Mouse (Mus musculus): ENCODE data around the gene Tbc1d9.

Tbc1d9 gene

GRCm38 (mm10) chr8:83199715-83200114 lies 34.6 kb downstream of the Tbc1d9 start:
- no peaks in the 10 kb centered on the region for H3K36me3 ChIP-seq (ENCODE audit: control insufficient read depth, insufficient read depth, low read length, poor library complexity, severe bottlenecking)
- H3K27me3 ChIP-seq (ENCODE audit: control insufficient read depth, insufficient read depth, low read length, poor library complexity, severe bottlenecking): no peaks in the 10 kb centered on the region
- no peak for DNase-seq (ENCODE audit: low read depth, low spot score)

- peak; percentile 25 for DNase-seq (ENCODE audit: low read depth, low spot score)
- Histone ChIP-seq H3K27me3 (ENCODE audit: control insufficient read depth, insufficient read depth, low read length, poor library complexity, severe bottlenecking) (no peaks in the 10 kb centered on the region), H3K36me3 (ENCODE audit: control insufficient read depth, insufficient read depth, low read length, poor library complexity, severe bottlenecking) (no peaks in the 10 kb centered on the region)
Observed at GRCm38 (mm10) chr8:83200191-83201177, 35.3 kb downstream of the Tbc1d9 start.

- Histone ChIP-seq H3K36me3 (ENCODE audit: control insufficient read depth, insufficient read depth, low read length, poor library complexity, severe bottlenecking) (no peaks in the 10 kb centered on the region), H3K27me3 (ENCODE audit: control insufficient read depth, insufficient read depth, low read length, poor library complexity, severe bottlenecking) (no peaks in the 10 kb centered on the region)
- no peak for DNase-seq (ENCODE audit: low read depth, low spot score)
Observed at GRCm38 (mm10) chr8:83202946-83203345, 37.8 kb downstream of the Tbc1d9 start.

- no peak for DNase-seq (ENCODE audit: low read depth, low spot score)
- Histone ChIP-seq H3K36me3 (ENCODE audit: control insufficient read depth, insufficient read depth, low read length, poor library complexity, severe bottlenecking) (no peaks in the 10 kb centered on the region), H3K27me3 (ENCODE audit: control insufficient read depth, insufficient read depth, low read length, poor library complexity, severe bottlenecking) (no peaks in the 10 kb centered on the region)
Observed at GRCm38 (mm10) chr8:83205907-83206306, 40.8 kb downstream of the Tbc1d9 start.

- Histone ChIP-seq H3K27me3 (ENCODE audit: control insufficient read depth, insufficient read depth, low read length, poor library complexity, severe bottlenecking) (no peaks in the 10 kb centered on the region), H3K36me3 (ENCODE audit: control insufficient read depth, insufficient read depth, low read length, poor library complexity, severe bottlenecking) (no peaks in the 10 kb centered on the region)
- DNase-seq (ENCODE audit: low read depth, low spot score): no peak
Observed at GRCm38 (mm10) chr8:83209581-83209980, 44.4 kb downstream of the Tbc1d9 start.

GRCm38 (mm10) chr8:83210676-83211075 lies 45.5 kb downstream of the Tbc1d9 start:
- no peaks in the 10 kb centered on the region for H3K36me3 ChIP-seq (ENCODE audit: control insufficient read depth, insufficient read depth, low read length, poor library complexity, severe bottlenecking)
- DNase-seq (ENCODE audit: low read depth, low spot score): no peak
- no peaks in the 10 kb centered on the region for H3K27me3 ChIP-seq (ENCODE audit: control insufficient read depth, insufficient read depth, low read length, poor library complexity, severe bottlenecking)

GRCm38 (mm10) chr8:83215065-83215464 lies 49.9 kb downstream of the Tbc1d9 start:
- no peak for DNase-seq (ENCODE audit: low read depth, low spot score)

GRCm38 (mm10) chr8:83216520-83216919 lies 51.4 kb downstream of the Tbc1d9 start:
- Histone ChIP-seq H3K36me3 (ENCODE audit: control insufficient read depth, insufficient read depth, low read length, poor library complexity, severe bottlenecking) (no peaks in the 10 kb centered on the region), H3K27me3 (ENCODE audit: control insufficient read depth, insufficient read depth, low read length, poor library complexity, severe bottlenecking) (no peaks in the 10 kb centered on the region)
- DNase-seq (ENCODE audit: low read depth, low spot score): no peak

More at GRCm38 (mm10) chr8:83215065-83215464, 49.9 kb downstream of the Tbc1d9 start:
- no peaks in the 10 kb centered on the region for H3K27me3 ChIP-seq (ENCODE audit: control insufficient read depth, insufficient read depth, low read length, poor library complexity, severe bottlenecking)
- H3K36me3 ChIP-seq (ENCODE audit: control insufficient read depth, insufficient read depth, low read length, poor library complexity, severe bottlenecking): no peaks in the 10 kb centered on the region

- no peak for DNase-seq (ENCODE audit: low read depth, low spot score)
Observed at GRCm38 (mm10) chr8:83217196-83217595, 52.0 kb downstream of the Tbc1d9 start.

GRCm38 (mm10) chr8:83217891-83218290 lies 52.7 kb downstream of the Tbc1d9 start:
- no peaks in the 10 kb centered on the region for H3K27me3 ChIP-seq (ENCODE audit: control insufficient read depth, insufficient read depth, low read length, poor library complexity, severe bottlenecking)
- no peaks in the 10 kb centered on the region for H3K36me3 ChIP-seq (ENCODE audit: control insufficient read depth, insufficient read depth, low read length, poor library complexity, severe bottlenecking)
- DNase-seq (ENCODE audit: low read depth, low spot score): no peak

More at GRCm38 (mm10) chr8:83217196-83217595, 52.0 kb downstream of the Tbc1d9 start:
- H3K27me3 ChIP-seq (ENCODE audit: control insufficient read depth, insufficient read depth, low read length, poor library complexity, severe bottlenecking): no peaks in the 10 kb centered on the region
- no peaks in the 10 kb centered on the region for H3K36me3 ChIP-seq (ENCODE audit: control insufficient read depth, insufficient read depth, low read length, poor library complexity, severe bottlenecking)

- no peak for DNase-seq (ENCODE audit: low read depth, low spot score)
- Histone ChIP-seq H3K36me3 (ENCODE audit: control insufficient read depth, insufficient read depth, low read length, poor library complexity, severe bottlenecking) (no peaks in the 10 kb centered on the region), H3K27me3 (ENCODE audit: control insufficient read depth, insufficient read depth, low read length, poor library complexity, severe bottlenecking) (no peaks in the 10 kb centered on the region)
Observed at GRCm38 (mm10) chr8:83219392-83219791, 54.2 kb downstream of the Tbc1d9 start.

DNA sequence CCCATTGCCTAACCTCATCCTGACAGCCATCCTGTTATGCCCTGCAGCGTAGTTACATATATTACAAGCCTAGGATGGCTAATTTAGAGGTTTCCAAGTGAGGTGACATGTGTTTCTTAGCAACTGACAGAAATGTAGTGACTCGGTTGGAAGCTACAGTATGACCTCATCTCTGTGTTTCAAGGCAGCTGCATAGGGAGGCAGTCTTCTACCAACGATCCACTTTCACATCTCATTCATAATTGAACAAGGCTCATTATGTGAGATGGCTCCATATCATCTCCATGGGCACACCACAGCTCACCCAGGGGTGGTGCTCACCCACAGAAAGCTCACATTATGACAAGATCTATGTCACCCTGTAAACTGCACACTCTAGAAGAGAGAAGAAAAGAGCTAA lies 55.6 kb downstream of the Tbc1d9 start:
- DNase-seq (ENCODE audit: low read depth, low spot score): no peak
- H3K36me3 ChIP-seq (ENCODE audit: control insufficient read depth, insufficient read depth, low read length, poor library complexity, severe bottlenecking): no peaks in the 10 kb centered on the region
- H3K27me3 ChIP-seq (ENCODE audit: control insufficient read depth, insufficient read depth, low read length, poor library complexity, severe bottlenecking): no peaks in the 10 kb centered on the region

GRCm38 (mm10) chr8:83224754-83225416 lies 59.7 kb downstream of the Tbc1d9 start:
- no peaks in the 10 kb centered on the region for H3K36me3 ChIP-seq (ENCODE audit: control insufficient read depth, insufficient read depth, low read length, poor library complexity, severe bottlenecking)
- no peaks in the 10 kb centered on the region for H3K27me3 ChIP-seq (ENCODE audit: control insufficient read depth, insufficient read depth, low read length, poor library complexity, severe bottlenecking)
- DNase-seq (ENCODE audit: low read depth, low spot score): no peak

DNA sequence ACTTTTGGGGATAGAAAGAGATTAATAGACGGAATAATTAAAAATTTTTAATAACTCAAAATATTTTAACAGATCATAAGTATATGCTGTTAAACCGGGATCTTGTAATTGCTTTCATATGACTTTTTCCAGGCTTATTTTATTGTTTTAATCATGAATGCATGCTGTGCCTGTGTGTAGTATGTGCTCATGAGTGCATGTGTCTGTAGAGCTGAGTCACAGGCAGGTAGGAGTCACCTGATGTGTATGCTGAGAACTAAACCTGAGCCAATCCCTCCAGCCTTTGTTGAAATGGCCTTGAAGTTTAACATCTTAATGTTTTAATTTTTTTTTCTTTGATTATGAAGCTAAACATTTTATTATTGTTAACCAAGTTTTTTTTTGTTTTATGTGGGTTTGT lies 60.4 kb downstream of the Tbc1d9 start:
- Histone ChIP-seq H3K36me3 (ENCODE audit: control insufficient read depth, insufficient read depth, low read length, poor library complexity, severe bottlenecking) (no peaks in the 10 kb centered on the region), H3K27me3 (ENCODE audit: control insufficient read depth, insufficient read depth, low read length, poor library complexity, severe bottlenecking) (no peaks in the 10 kb centered on the region)
- DNase-seq (ENCODE audit: low read depth, low spot score): no peak

DNA sequence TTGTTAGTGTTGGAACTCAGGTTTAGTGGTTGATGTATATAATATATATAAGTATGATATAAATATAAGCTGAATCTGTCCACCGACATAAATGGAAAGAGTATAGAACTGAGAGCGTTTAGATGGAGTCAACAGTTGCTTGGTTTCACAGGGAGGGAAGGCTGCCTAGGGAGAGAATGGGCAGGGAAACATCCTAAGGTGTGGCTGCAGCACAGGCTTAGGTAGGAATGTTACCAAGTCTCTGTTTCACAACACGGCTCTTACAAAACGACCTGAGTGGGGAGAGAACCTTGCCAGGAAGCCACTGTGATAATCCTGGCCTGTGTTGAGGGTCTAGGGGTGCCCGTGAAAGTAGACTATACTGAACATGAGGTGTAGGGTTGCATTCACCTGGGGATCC lies 62.2 kb downstream of the Tbc1d9 start:
- H3K36me3 ChIP-seq (ENCODE audit: control insufficient read depth, insufficient read depth, low read length, poor library complexity, severe bottlenecking): no peaks in the 10 kb centered on the region
- H3K27me3 ChIP-seq (ENCODE audit: control insufficient read depth, insufficient read depth, low read length, poor library complexity, severe bottlenecking): no peaks in the 10 kb centered on the region
- no peak for DNase-seq (ENCODE audit: low read depth, low spot score)

Data from splenic B cell, adult 2 months (primary cell).